9 mouse cellular contexts compared by ENCODE assay signal in genomic region chr4:120230256-120230649, GRCm38 (mm10). TPM values are rescaled to one million over a fixed set of nuclear protein-coding genes. Genes with fewer than 3 reads are reported as not detected.
DNase-seq lines count a peak whose midpoint lies in the region; ATAC-seq and TF ChIP-seq lines count a peak whose summit lies in the region.
"Had no signal": no experiment of that assay in that cellular context is flagged by ENCODE, and none has a peak within 500 bp of the region (broad histone marks: within the 10 kb centered on the region; RNA-seq: fewer than 3 reads in every experiment).

No protein-coding gene starts in this region.

- no peaks in the 10 kb centered on the region for H3K36me3 ChIP-seq in heart, adult 2 months (ENCODE audit: control insufficient read depth, insufficient read depth, low read length)
- H3K36me3 ChIP-seq in kidney, embryonic 16.5 days (ENCODE audit: insufficient read depth, low read length): no peaks in the 10 kb centered on the region
- no peaks in the 10 kb centered on the region for H3K36me3 ChIP-seq in neural tube, embryonic 15.5 days
- no peaks in the 10 kb centered on the region for H3K36me3 ChIP-seq in thymus, adult 2 months (ENCODE audit: control insufficient read depth, insufficient read depth, low read length)

- H3K4me1 ChIP-seq in heart, adult 2 months (ENCODE audit: control insufficient read depth, insufficient read depth, low read length): peaks cover 4% of the 10 kb centered on the region; the same call in 1 of the 2 replicates
- peaks cover 18% of the 10 kb centered on the region for H3K4me1 ChIP-seq in kidney, embryonic 16.5 days (ENCODE audit: insufficient read depth, low read length)
- peaks cover 8% of the 10 kb centered on the region; the same call in 1 of the 2 replicates for H3K4me1 ChIP-seq in neural tube, embryonic 15.5 days
- no peaks in the 10 kb centered on the region for H3K4me1 ChIP-seq in thymus, adult 2 months (replicated peaks; ENCODE audit: control insufficient read depth, insufficient read depth, low read length)

- no peak overlapping the region for H3K27ac ChIP-seq in heart, adult 2 months
- H3K27ac ChIP-seq in kidney, embryonic 16.5 days (ENCODE audit: low read length): no peak overlapping the region
- no peak overlapping the region for H3K27ac ChIP-seq in neural tube, embryonic 15.5 days (replicated peaks)
- H3K27ac ChIP-seq in thymus, adult 2 months (ENCODE audit: control insufficient read depth, insufficient read depth, low read length): no peak overlapping the region

- H3K9ac ChIP-seq in heart, adult 2 months (ENCODE audit: low read depth, low read length): no peak overlapping the region
- H3K9ac ChIP-seq in kidney, embryonic 16.5 days (replicated peaks; ENCODE audit: low read length): no peak overlapping the region
- no peak overlapping the region for H3K9ac ChIP-seq in neural tube, embryonic 15.5 days (replicated peaks)

- H3K79me2 ChIP-seq in heart, adult 2 months (replicated peaks; ENCODE audit: control insufficient read depth, insufficient read depth, low read length): no peaks in the 10 kb centered on the region

- H3K27me3 ChIP-seq in heart, adult 2 months (ENCODE audit: control insufficient read depth, insufficient read depth, low read length): no peaks in the 10 kb centered on the region
- no peaks in the 10 kb centered on the region for H3K27me3 ChIP-seq in kidney, embryonic 16.5 days (ENCODE audit: insufficient read depth, low read length)
- no peaks in the 10 kb centered on the region; the same call in 1 of the 2 replicates for H3K27me3 ChIP-seq in neural tube, embryonic 15.5 days (replicated peaks)
- no peaks in the 10 kb centered on the region for H3K27me3 ChIP-seq in thymus, adult 2 months (ENCODE audit: control insufficient read depth, insufficient read depth, low read length)

- intact Hi-C loops in heart, adult 2 months (cut with DNase I): loop anchor here (2.0 kb wide), 1 partner anchor 61 kb away; no protein-coding TSS in a partner anchor
- intact Hi-C loops in heart, postnatal 25 days (cut with DNase I): loop anchor here (1.0 kb wide), 1 partner anchor 151 kb away; no protein-coding TSS in a partner anchor

- no peaks in the 10 kb centered on the region for H3K9me3 ChIP-seq in kidney, embryonic 16.5 days (ENCODE audit: low read length)
- H3K9me3 ChIP-seq in neural tube, embryonic 15.5 days (replicated peaks): no peaks in the 10 kb centered on the region

- ATAC-seq in kidney, embryonic 16.5 days (ENCODE audit: low FRiP score, low TSS enrichment): peak; percentile 18; the same call in 1 of the 2 replicates
- ATAC-seq in neural tube, embryonic 15.5 days (ENCODE audit: low FRiP score): peak; percentile 23; the same call in 1 of the 2 replicates

- 20% methylated on average over 6 of the region's 6 CpGs for WGBS in heart, adult 2 months
- 14% methylated on average over 6 of the region's 6 CpGs for WGBS in kidney, embryonic 16.5 days
- 19% methylated on average over 6 of the region's 6 CpGs for WGBS in neural tube, embryonic 15.5 days
- 11% methylated on average over 6 of the region's 6 CpGs for WGBS in thymus, adult 2 months

- TF ChIP-seq CTCF in heart, adult 2 months (IDR thresholded peaks at IDR 0.05): peak; percentile 96
- peak; percentile 94; the same call in 1 of the 2 replicates for TF ChIP-seq CTCF in thymus, adult 2 months (IDR thresholded peaks at IDR 0.05; ENCODE audit: borderline replicate concordance, control insufficient read depth, extremely low read depth, insufficient read depth, low read length, poor library complexity)

- TF ChIP-seq POLR2A in heart, adult 2 months (IDR thresholded peaks at IDR 0.05; ENCODE audit: insufficient read depth, low read depth, low read length): no peak
- TF ChIP-seq POLR2A in thymus, adult 2 months (IDR thresholded peaks at IDR 0.05; ENCODE audit: control insufficient read depth, extremely low read depth, insufficient read depth, low read length, poor library complexity): no peak

- H3K4me3 ChIP-seq in heart, adult 2 months: no peak overlapping the region
- H3K4me3 ChIP-seq in kidney, embryonic 16.5 days (ENCODE audit: low read length): no peak overlapping the region
- H3K4me3 ChIP-seq in neural tube, embryonic 15.5 days (replicated peaks): no peak overlapping the region
- no peak overlapping the region for H3K4me3 ChIP-seq in thymus, adult 2 months (ENCODE audit: control insufficient read depth, insufficient read depth, low read length)

- DNase-seq in heart, adult 2 months: peak; percentile 59 to 63
- DNase-seq in heart, postnatal 25 days (ENCODE audit: low spot score): no peak
- DNase-seq in cerebellum, postnatal 10 days: peak; percentile 83 to 87
- DNase-seq in gastrocnemius, adult 8-10 months (ENCODE audit: low spot score in 2 of 2): peak; percentile 58 to 74
- peak; percentile 77 to 85 for DNase-seq in lung, adult 18-20 months
- DNase-seq in thymus, adult 2 months: peak; percentile 71

- peak; percentile 61; the same call in 1 of the 2 replicates for TF ChIP-seq EP300 in heart, adult 2 months (IDR thresholded peaks at IDR 0.05; ENCODE audit: insufficient read depth, low read depth, low read length)

- no peak overlapping the region for H3K4me2 ChIP-seq in kidney, embryonic 16.5 days (replicated peaks; ENCODE audit: low read depth, low read length)
- no peak overlapping the region for H3K4me2 ChIP-seq in neural tube, embryonic 15.5 days

RNA-seq across cellular contexts. Expression of gene Foxo6, which starts 56.9 kb away (rescaled TPM):
- 1 to 10 TPM; 3.3 to 5.4 TPM for total RNA-seq in heart, adult 2 months (2021)
- 5.5 TPM in 2 replicates for polyA plus RNA-seq in heart, adult 2 months (2012; rRNA removed)
- total RNA-seq in heart, postnatal 25 days (2021): 1 to 10 TPM; 2.6 to 5.6 TPM
- total RNA-seq in gastrocnemius, adult 8-10 months (2022): 1 to 10 TPM; 2.8 to 4.6 (median 3.9) TPM
- 0.10 and 0.15 TPM in 2 replicates for polyA plus RNA-seq in kidney, embryonic 16.5 days (2015; fragmentation: Nextera tagmentation; extraction: Ambion mirVana)
- polyA plus RNA-seq in neural tube, embryonic 15.5 days (2015; fragmentation: Nextera tagmentation; extraction: Ambion mirVana): 0.63 and 1.0 TPM in 2 replicates
- polyA plus RNA-seq in thymus, adult 2 months (2012; rRNA removed): 0.47 and 0.82 TPM in 2 replicates
- polyA plus RNA-seq: liver, embryonic 16.5 days had no signal
